Mouse (Mus musculus) hindbrain, embryonic 13.5 days (tissue): ENCODE data around the gene Cacna2d2. TPM values are rescaled to one million over a fixed set of nuclear protein-coding genes. Genes with fewer than 3 reads are reported as not detected.
"Not testable (repeated sequence)": the region's sequence is repeated elsewhere in the genome, so short reads cannot be mapped to it uniquely, and the experiment has no call there.

Experiments
- ATAC-seq: fragments of 200-750 bp; cut with Nextera tagmentation; 2 replicates; pipeline ENCODE4 v1.8.0; 2017; ENCODE audit warnings: moderate TSS enrichment; ENCODE audit not compliant: low FRiP score
- H3K27ac ChIP-seq: fragments of 300-500 bp; sonication (generic); 2 replicates; pipeline ENCODE4 v1.5.1; 2015; ENCODE audit warnings: inconsistent platforms, mild to moderate bottlenecking, moderate library complexity
- H3K27me3 ChIP-seq: fragments of 300-500 bp; sonication (generic); 2 replicates; pipeline ENCODE4 v1.6.1; 2015; ENCODE audit warnings: mild to moderate bottlenecking, inconsistent platforms
- H3K36me3 ChIP-seq: fragments of 300-500 bp; sonication (generic); 2 replicates; pipeline ENCODE4 v1.6.1; 2015; ENCODE audit warnings: mild to moderate bottlenecking, inconsistent platforms
- H3K4me1 ChIP-seq: fragments of 300-500 bp; sonication (generic); replicated peaks from 2 replicates; pipeline ENCODE4 v1.6.1; 2015; ENCODE audit warnings: inconsistent platforms
- H3K4me2 ChIP-seq: fragments of 300-500 bp; sonication (generic); 2 replicates; pipeline ENCODE4 v1.6.1; 2015; ENCODE audit warnings: inconsistent platforms, mild to moderate bottlenecking, moderate library complexity
- H3K4me3 ChIP-seq: fragments of 300-500 bp; sonication (generic); 2 replicates; pipeline ENCODE4 v1.5.1; 2015; ENCODE audit warnings: mild to moderate bottlenecking, inconsistent platforms
- H3K9ac ChIP-seq: fragments of 300-500 bp; sonication (generic); 2 replicates; pipeline ENCODE4 v1.6.1; 2015; ENCODE audit warnings: mild to moderate bottlenecking, inconsistent platforms
- H3K9me3 ChIP-seq: fragments of 300-500 bp; sonication (generic); 2 replicates; pipeline ENCODE4 v1.6.1; 2016; ENCODE audit warnings: inconsistent platforms
- WGBS: fragments of 180-500 bp; shearing (Covaris S2); methylation state at CpG from one replicate; pipeline ENCODE4 v1.1.7; 2015; 5-methylcytosine and 5-hydroxymethylcytosine counted together
- polyA plus RNA-seq: library from polyadenylated mRNA; unstranded; fragments of >200 nt; fragmentation: Nextera tagmentation; extraction: Ambion mirVana; gene quantifications from 2 replicates; pipeline ENCODE4 v1.2.1, GENCODE M21; 2015

The Cacna2d2 gene
- polyA plus RNA-seq, 1 experiment from 2014 or later, result 8.3 TPM

DNA sequence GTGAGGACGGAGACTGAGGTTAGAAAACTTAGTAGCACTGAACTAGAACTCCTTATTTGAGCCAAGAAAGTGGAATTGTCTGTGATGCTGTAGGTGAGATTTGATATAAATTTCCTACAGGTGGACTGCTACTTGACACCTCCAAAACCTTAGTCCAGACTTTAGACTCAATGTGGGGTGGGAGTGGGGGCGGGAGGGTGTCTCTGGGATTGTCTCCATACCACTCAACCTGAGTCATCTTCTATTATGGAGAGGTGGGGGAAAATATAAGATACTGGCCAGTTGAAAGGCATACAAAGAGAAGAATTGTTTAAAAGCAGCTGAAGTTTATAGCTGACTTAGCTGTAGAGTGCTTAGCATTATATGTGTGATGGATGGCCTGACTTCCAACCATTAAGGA lies 156.3 kb downstream of the Cacna2d2 start:
- peak overlapping the region; percentile 90 for H3K4me2 ChIP-seq
- H3K4me3 ChIP-seq, result peak overlapping the region; percentile 72
- no peaks in the 10 kb centered on the region for H3K9me3 ChIP-seq
- H3K36me3 ChIP-seq, result peaks cover 37% of the 10 kb centered on the region
- no peak overlapping the region for H3K27ac ChIP-seq
- ATAC-seq, result no peak
- 47% methylated on average over 2 of the region's 2 CpGs for WGBS
- peaks cover 50% of the 10 kb centered on the region for H3K4me1 ChIP-seq
- H3K9ac ChIP-seq, result peak overlapping the region; percentile 93
- peaks cover 24% of the 10 kb centered on the region for H3K27me3 ChIP-seq

DNA sequence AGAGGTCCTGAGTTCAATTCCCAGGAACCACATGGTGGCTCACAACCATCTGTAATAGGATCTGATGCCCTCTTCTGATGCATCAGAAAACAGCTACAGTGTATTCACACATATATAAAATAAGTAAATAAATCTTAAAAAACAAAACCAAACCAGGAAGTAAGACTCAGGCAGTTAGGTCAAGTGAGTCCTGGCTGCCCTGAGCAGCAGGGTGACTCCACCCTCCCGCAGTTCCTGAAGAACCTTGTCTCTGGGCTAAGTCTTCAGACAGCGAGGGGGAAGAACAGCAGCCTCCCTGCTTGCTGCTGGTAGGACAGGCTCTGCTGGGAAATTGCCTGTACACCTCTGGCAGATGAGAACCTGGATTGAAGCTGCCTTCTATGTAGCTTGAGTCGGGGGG lies 156.9 kb downstream of the Cacna2d2 start:
- 77% methylated on average over 3 of the region's 3 CpGs for WGBS
- Histone ChIP-seq H3K27me3 (peaks cover 18% of the 10 kb centered on the region), H3K36me3 (peaks cover 43% of the 10 kb centered on the region), H3K27ac (no peak overlapping the region), H3K4me2 (peak overlapping the region; percentile 90), H3K9ac (peak overlapping the region; percentile 53; the same call in 1 of the 2 replicates), H3K4me3 (peak overlapping the region; percentile 72; the same call in 1 of the 2 replicates), H3K4me1 (peaks cover 43% of the 10 kb centered on the region), H3K9me3 (no peaks in the 10 kb centered on the region)
- ATAC-seq, result no peak

DNA sequence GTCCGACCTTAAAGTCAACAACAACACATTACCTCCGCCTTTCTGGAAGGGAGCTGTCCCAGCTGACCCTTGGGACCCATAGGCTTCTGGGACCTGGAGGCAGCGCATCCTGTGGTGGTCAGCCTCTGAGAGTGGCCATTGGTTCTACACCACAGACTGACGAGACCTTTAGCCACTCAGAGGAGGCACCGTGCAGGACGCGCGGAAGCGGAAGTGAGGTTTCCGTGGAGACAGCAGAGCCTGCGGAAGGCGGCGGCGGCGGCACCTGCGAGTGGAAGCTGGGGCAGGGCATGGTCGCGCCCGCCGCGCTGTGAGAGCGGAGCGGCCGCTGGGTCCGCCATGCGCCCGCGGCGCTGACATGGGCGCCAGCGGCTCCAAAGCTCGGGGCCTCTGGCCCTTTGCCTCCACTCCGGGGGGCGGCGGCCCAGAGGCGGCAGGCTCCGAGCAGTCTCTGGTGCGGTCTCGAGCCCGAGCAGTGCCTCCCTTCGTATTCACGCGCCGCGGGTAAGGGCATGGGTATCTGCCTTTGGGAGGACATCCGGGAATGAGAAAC lies 163.7 kb downstream of the Cacna2d2 start, which contains the start of gene Tusc2:
TSS of gene Tusc2 (plus strand) at position 227 of the 553 bp plus-strand sequence.
- Histone ChIP-seq H3K4me3 (peak within 1 kb of the TSS; percentile 97), H3K4me1 (peaks cover 38% of the 10 kb centered on the region), H3K36me3 (peaks cover 63% of the 10 kb centered on the region), H3K27ac (peak within 1 kb of the TSS; percentile 84), H3K9ac (peak within 1 kb of the TSS; percentile 92), H3K9me3 (no peaks in the 10 kb centered on the region), H3K27me3 (no peaks in the 10 kb centered on the region), H3K4me2 (peak within 1 kb of the TSS; percentile 89)
- peak; percentile 95 for ATAC-seq
- under 1% methylated on average over 46 of the region's 46 CpGs for WGBS

DNA sequence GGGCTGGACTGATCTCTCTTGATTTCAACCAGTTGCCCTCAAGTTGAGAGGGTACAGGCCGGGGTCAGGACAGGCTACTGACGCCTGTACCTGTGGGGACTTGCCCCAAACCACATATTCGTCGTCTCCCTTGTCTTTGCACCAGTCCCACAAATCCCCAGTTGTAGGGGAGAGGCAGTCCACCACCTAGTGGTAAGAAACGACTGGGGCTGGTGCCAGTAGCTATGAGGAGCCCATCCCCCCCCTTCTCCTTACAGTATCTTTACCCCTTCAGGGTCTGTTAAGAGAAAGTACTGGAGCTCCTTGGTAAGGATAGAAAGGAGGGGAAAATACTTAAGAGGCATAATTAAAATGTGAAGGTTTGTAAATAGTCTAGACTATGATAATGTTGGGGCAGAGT lies 166.1 kb downstream of the Cacna2d2 start:
- not testable (repeated sequence) for H3K27me3 ChIP-seq, H3K4me2 ChIP-seq, H3K9ac ChIP-seq, H3K27ac ChIP-seq, ATAC-seq, H3K9me3 ChIP-seq, H3K4me3 ChIP-seq
- Histone ChIP-seq H3K4me1 (peaks cover 52% of the 10 kb centered on the region), H3K36me3 (peaks cover 40% of the 10 kb centered on the region)
- WGBS, result 51% methylated on average over 5 of the region's 5 CpGs

DNA sequence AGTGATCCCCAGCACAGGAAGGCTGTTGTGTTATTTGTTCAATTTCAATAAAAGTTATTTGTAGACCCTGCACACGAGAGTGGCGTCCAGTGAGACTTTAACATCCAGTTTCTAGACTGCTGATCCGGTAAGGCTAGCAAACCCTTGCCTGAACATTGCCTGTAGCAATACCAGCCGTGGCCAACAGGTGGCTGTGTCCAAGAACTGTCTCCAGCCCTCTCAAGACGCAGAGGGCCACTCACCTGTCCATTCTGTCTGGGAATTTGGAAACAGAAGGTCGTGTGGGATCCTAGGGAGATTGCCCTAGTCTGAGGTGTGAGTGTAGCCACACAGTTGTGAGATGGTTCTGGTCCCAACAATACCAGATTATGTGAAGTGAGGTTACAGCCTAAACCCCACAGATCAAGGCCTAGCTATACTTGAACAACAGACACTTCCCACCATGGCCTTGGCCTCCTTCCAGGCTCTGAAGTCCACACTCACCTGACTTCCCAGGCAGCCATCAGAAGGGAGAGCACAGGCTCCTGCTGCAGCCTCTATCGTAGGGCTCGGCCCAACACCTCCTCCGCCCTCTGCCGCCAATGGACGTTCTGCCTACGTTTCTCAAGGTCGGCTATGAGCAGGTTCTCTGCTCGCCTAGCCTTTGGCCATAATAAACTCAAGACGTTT lies 166.8 kb downstream of the Cacna2d2 start:
- 62% methylated on average over 15 of the region's 15 CpGs for WGBS
- Histone ChIP-seq H3K4me1 (peaks cover 58% of the 10 kb centered on the region), H3K4me3 (no peak overlapping the region), H3K36me3 (peaks cover 40% of the 10 kb centered on the region), H3K27ac (peak overlapping the region; percentile 49; the same call in 1 of the 2 replicates), H3K4me2 (no peak overlapping the region), H3K9ac (no peak overlapping the region), H3K9me3 (no peaks in the 10 kb centered on the region), H3K27me3 (no peaks in the 10 kb centered on the region)
- ATAC-seq, result no peak

DNA sequence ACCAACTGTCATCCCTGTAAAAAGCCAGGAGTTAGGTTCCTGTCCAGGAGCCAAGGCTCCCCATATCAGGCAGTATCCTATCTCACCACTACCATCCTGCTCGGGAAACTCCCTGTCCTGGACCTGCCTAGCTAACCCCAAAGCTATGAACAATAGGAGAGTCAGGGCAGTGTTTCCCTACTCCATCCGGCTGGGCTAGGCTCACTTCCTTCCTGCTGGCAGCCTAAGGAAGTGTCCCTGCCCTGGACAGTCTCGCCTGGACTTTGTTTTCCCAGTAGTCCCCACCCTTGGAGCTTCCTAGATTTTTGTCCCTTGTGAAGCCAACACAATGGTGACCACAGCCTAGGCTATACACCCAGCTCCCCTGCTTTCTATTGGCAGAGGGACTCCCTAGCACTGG lies 167.4 kb downstream of the Cacna2d2 start:
- Histone ChIP-seq H3K9ac (0 out of 2 replicates have a peak overlapping the region, but pooled peaks have one; percentile 94), H3K9me3 (no peaks in the 10 kb centered on the region), H3K4me1 (peaks cover 65% of the 10 kb centered on the region), H3K4me3 (no peak overlapping the region), H3K27me3 (no peaks in the 10 kb centered on the region), H3K36me3 (peaks cover 40% of the 10 kb centered on the region), H3K4me2 (peak overlapping the region; percentile 93; the same call in 1 of the 2 replicates), H3K27ac (peak overlapping the region; percentile 85; the same call in 1 of the 2 replicates)
- no peak for ATAC-seq
- WGBS, result 64% methylated on average over 3 of the region's 3 CpGs

DNA sequence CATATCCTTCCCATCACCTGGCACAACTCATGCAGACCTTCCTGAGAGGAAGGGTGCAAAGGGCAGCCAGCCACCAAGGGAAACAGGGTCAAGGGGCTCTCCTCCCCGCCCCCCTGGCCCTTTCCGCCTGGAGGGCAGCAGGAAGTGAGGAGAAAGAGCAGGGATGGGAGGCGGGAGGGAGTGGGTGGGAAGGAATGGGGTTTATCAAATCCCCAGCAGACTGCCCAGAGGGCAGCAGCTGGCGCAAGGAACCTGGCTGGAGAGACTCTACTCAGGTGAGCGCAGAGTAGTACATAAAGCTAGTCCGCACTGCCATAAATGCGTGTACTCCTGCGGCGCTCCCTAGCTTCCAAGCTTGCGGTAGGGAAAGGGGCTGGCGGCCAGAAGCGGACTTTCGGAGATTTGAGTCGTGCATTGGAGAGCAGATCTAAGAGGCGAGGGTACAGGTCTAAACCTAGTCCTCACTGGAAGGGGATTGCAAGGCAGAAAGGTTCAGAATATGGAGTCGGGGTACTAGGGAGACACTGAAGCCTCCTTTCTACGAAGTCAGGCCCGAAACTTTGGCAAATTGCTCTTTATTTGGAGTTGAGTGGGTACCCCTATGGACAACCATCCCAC lies 168.4 kb downstream of the Cacna2d2 start, which contains the start of gene Hyal2:
TSS of gene Hyal2 (plus strand) at position 244 of the 618 bp plus-strand sequence.
- ATAC-seq, result no peak
- WGBS, result 7% methylated on average over 18 of the region's 18 CpGs
- peak within 1 kb of the TSS; percentile 85 for H3K27ac ChIP-seq
- no peaks in the 10 kb centered on the region for H3K9me3 ChIP-seq
- H3K9ac ChIP-seq, result peak within 1 kb of the TSS; percentile 94
- H3K4me2 ChIP-seq, result peak within 1 kb of the TSS; percentile 93
- H3K36me3 ChIP-seq, result peaks cover 42% of the 10 kb centered on the region
- no peaks in the 10 kb centered on the region for H3K27me3 ChIP-seq
- H3K4me3 ChIP-seq, result peak within 1 kb of the TSS; percentile 92
- peaks cover 64% of the 10 kb centered on the region for H3K4me1 ChIP-seq

DNA sequence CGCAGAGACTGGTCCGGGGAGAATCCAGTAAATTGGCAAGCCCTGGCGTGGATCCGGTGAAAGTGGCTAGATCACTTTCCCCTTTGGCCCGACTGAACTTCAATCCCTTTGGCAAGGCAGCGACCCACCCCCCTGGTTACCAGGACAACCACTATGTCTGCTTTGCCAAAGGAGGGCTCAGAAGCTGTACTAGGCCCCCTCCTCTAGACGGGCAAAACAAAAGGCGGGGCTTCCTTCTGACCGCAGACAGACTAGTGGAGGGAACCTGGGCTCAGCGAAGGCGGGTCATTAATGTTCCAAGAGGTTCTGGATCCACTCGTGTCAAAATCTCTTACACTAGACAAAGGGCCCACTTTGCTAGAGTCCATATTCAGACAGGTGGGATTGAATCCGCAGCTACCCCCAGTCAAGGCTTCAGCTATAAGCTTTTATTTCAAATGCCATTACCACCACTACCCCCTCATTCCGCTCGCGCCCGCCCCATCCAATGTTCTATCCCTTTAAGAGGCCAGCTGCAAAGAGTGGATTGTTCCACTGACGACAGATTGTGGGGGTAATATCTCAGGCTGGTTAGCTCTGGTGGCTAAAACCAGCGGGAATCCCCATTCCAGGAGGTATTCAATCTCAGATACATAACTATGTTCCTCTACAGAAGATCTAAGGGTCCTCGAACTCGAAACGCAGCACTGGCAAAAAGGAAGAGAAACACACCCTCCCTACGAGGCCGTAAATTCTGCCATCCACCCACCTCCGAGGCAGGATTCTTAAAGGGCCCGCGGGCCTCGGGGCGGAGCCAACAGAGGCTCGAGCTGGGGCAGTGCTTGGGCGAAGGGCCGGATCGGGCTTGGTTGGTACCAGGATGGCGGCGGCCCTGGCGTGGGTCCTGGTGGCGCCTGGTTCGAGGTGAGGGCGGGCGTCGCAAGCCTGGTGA lies 169.2 kb downstream of the Cacna2d2 start:
- Histone ChIP-seq H3K4me3 (peak overlapping the region; percentile 92), H3K27me3 (no peaks in the 10 kb centered on the region), H3K27ac (peak overlapping the region; percentile 85), H3K4me1 (peaks cover 61% of the 10 kb centered on the region), H3K4me2 (peak overlapping the region; percentile 93), H3K9ac (peak overlapping the region; percentile 94), H3K9me3 (no peaks in the 10 kb centered on the region), H3K36me3 (peaks cover 50% of the 10 kb centered on the region)
- ATAC-seq, result peak; percentile 88
- under 1% methylated on average over 40 of the region's 41 CpGs for WGBS

DNA sequence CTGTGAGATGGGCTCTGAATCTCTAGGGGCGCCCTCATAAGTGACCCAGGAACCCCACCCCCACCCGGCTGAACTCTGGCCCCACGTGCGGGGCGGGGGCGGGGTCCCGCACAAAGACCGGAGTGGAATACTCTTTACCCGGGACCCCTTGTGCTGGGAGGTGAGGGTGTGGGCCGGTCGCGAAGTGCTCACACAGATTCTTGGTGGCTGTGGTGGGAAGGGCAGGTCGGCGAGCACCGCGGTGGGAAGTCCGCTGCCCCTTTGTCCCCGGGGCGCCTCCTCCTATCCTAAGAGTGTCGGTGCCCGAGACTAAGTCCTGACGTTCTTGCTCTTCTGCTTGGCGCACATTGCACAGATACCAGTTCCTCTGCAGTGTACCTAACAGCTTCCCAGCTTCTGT lies 169.9 kb downstream of the Cacna2d2 start:
- WGBS, result under 1% methylated on average over 23 of the region's 23 CpGs
- Histone ChIP-seq H3K36me3 (peaks cover 53% of the 10 kb centered on the region), H3K4me2 (peak overlapping the region; percentile 93), H3K9ac (peak overlapping the region; percentile 94), H3K27ac (peak overlapping the region; percentile 85), H3K4me3 (peak overlapping the region; percentile 92), H3K9me3 (no peaks in the 10 kb centered on the region), H3K4me1 (peaks cover 55% of the 10 kb centered on the region), H3K27me3 (no peaks in the 10 kb centered on the region)
- ATAC-seq, result peak; percentile 27

DNA sequence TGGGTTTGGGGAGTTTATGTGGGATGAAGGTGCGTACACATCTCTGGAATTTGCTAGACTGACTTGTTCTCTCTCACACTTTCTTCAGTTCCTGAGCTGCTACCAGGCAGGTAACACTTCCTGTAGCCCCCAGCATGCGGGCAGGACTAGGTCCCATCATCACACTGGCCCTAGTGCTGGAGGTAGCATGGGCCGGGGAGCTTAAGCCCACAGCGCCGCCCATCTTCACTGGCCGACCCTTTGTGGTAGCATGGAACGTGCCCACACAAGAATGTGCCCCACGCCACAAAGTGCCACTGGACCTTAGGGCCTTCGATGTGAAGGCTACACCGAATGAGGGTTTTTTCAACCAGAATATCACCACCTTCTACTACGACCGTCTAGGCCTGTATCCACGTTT lies 170.6 kb downstream of the Cacna2d2 start:
- H3K9me3 ChIP-seq, result no peaks in the 10 kb centered on the region
- H3K27ac ChIP-seq, result peak overlapping the region; percentile 85
- peak overlapping the region; percentile 94 for H3K9ac ChIP-seq
- H3K4me2 ChIP-seq, result peak overlapping the region; percentile 93
- H3K36me3 ChIP-seq, result peaks cover 53% of the 10 kb centered on the region
- WGBS, result 54% methylated on average over 13 of the region's 13 CpGs
- H3K27me3 ChIP-seq, result no peaks in the 10 kb centered on the region
- peak overlapping the region; percentile 92 for H3K4me3 ChIP-seq
- peaks cover 53% of the 10 kb centered on the region for H3K4me1 ChIP-seq
- ATAC-seq, result no peak

DNA sequence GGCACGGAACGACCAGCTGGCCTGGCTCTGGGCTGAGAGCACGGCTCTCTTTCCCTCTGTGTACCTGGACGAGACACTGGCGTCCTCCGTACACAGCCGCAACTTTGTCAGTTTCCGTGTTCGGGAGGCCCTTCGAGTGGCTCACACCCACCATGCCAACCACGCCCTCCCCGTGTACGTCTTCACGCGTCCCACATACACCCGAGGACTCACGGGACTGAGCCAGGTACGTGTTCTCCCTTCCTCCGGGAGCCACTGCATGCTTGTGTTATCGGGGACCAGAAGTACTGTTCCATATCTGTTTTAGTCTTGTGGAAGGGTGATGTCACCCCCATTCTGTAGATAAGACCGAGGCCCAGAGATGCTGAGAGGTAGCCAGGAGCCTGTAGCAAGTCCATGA lies 171.4 kb downstream of the Cacna2d2 start:
- Histone ChIP-seq H3K4me1 (peaks cover 48% of the 10 kb centered on the region), H3K4me3 (peak overlapping the region; percentile 92), H3K27ac (peak overlapping the region; percentile 85; the same call in 1 of the 2 replicates), H3K9ac (peak overlapping the region; percentile 94), H3K9me3 (no peaks in the 10 kb centered on the region), H3K36me3 (peaks cover 50% of the 10 kb centered on the region), H3K4me2 (peak overlapping the region; percentile 93), H3K27me3 (no peaks in the 10 kb centered on the region)
- ATAC-seq, result no peak
- 96% methylated on average over 21 of the region's 21 CpGs for WGBS
